Mouse (Mus musculus) layer of hippocampus, adult 8-10 months (tissue): ENCODE measurements at regions not wholly inside any gene's neighbourhood (a gene's known extent, or its start where the extent isn't known, plus 50 kb on each side); places are given as distances from the start of the nearest gene placed in this dataset.

ENCODE experiments used
- DNase-seq, 2 experiments: peaks; one replicate each; pipeline ENCODE4 v3.0.0; 2022; ENCODE audit warnings: low spot score in 2 of 2

DNA sequence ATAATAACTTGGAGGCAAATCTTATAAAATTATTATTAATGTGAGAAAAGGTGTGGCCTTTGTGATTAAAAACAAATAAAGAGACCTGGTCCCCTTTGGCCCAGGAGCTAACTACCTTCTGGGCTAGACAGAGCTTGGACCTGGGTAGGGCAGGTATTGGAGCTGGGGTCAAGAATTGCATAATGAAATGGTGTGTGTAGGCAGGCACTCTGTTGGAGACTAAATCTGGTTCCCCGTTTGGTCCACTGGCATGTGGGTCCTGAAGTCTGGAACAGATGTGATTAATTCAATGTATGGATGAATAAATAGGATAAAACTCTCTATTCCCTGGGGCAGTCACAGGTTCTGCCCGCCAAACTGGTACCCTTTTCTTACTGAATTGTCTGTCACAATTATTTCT, 301.3 kb upstream of the Clnk start:
- no peak for DNase-seq

DNA sequence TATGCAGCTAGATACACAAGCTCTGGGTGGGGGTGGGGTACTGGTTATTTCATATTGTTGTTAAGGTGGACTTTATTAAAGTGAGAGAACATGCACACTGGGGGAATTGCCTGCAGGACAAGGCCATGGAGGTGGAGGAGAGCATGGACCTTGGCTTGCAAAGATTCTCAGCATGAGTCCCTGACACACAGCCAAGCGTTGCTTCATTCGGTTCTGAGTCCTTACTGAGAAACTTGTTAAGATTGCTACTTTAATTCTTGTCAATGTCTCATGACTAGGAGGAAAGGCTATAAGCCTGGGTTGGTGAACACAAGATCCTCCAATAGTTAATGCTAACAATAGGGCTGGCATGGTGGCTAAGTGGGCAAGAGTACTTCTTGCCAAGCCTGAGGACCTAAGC, 300.3 kb upstream of the Clnk start:
- no peak for DNase-seq

DNA sequence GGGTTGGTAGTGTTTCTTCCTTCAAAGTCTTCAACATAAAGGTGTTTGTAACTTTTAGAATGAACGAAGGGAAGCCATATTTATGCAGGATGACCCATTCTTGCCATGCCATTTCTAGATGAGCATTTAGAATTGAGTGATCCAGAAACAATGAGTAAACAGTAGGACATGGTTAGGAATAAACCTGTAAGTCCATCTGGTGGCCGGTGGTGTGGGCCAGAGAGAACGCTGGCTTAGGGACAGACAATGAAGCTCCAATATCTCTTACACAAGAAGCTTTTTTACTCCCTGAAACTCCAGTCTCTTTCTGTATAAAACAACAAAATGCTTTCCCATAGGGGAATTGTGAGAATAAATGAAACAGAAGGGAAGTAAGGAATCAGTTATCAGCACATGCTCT, 296.9 kb upstream of the Clnk start:
- DNase-seq, result no peak

DNA sequence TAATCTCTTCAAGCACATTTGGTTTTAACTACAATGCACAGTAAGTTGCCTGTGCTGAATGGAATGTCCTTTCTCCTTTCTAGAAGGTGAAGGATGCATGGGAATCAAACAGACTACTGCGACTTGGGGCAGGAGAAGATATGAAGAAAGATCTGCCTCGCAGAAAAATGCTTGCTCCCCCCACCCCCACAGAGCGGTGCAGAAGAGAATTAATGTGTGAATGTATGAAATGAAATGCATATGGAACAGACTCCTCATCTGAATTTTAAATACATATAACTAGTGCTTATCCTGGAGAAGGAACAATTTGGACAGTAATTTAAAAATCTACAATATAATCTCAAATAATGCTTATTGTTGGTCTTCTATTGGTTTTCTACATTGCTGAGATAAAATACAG, 283.0 kb upstream of the Clnk start:
- no peak for DNase-seq

DNA sequence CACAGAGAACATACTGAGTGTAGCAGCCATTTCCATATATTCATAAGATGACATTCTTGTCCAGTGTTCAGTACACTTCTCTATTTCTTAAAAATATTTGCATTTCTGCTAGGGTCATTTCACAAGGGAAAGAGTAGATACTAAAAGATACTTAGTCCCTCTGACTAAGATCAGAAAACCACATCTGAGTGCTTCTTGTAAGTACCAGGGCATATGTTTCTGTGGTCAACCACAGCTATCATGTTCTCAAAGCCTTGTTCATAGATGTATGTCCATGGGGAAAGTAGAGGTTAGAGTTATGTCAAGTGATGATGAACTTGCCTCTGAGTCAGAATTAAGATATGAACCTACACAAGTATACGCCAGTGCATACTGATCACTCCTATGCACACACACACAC, 279.2 kb upstream of the Clnk start:
- no peak for DNase-seq

DNA sequence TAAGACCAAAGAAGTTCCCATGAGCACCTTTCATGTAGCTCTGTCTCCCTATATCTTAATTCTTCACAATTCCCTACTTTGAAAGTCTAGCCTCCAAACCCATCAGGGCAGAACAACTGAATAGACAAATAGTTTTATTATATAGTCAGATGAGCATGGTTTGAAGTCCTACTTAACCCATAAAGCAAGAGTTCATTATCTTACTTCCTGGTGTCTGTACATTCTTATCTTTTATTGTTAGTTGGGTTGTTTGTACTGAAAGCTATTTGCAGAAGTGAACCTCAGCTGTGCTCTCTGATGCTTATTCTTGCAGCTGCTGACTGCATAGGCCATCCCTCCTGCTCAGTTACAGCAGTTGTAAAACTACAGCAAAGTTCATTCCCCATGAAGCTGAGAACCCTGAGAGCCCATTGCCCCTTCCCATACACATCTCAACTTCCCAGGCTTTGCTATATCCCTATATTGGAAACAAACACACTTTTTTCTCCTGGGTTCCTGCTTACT, 276.7 kb upstream of the Clnk start:
- no peak for DNase-seq

DNA sequence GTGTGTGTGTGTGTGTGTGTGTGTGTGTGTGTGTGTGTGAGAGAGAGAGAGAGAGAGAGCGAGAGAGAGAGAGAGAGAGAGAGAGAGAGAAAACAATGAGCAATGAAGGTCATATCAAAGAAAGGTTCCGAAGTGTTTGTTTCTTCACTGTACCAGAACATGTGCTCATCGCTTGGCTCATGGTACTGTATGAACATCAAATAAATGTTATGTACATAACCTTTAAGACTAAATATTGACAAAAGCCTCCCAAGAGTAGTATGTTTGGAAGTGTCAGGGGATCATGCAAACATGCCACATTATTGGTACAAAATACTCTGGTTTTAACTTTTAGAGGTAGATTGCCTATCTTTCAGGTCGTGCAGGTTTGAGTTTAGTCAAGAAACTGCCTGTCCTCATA, 275.3 kb upstream of the Clnk start:
- no peak for DNase-seq

DNA sequence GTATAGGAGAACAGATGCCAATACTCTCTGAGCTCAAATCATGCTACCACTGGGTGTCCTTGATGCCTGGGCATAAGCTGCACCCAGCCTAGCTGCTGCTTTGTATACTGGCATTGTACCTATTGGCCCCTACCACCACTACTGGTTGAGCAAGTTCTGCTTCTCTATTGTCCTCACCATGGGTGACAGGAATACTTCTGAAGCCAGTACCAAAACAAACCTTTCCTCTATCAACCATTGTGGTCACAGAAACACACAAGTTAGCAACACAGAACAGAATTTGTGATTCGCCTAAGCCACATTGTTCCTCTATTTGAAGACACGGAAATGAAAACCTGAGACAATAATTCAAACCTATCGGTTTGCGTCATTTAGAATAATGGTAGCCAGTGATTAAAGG, 274.3 kb upstream of the Clnk start:
- no peak for DNase-seq

DNA sequence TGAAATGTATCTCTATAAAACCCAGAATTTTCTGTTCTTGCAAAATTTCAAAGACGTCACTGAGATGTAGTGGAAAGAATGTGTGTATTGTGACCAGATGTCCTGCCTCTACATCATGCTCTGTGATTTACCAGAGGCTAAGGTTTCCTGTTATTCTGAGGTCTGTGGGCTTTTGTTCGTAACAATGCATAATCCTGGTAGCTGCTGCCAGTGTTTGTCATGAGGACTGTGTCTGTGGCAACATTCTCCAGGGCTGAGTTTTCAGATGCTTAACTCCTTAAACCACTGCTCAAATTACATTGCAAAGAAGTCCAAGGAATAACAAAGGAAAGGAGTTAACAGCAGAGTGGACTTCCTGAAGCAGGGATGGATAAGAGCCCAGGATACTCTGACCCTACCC, 269.0 kb upstream of the Clnk start:
- DNase-seq, result peak in 1 of 2 experiments; percentile 33

DNA sequence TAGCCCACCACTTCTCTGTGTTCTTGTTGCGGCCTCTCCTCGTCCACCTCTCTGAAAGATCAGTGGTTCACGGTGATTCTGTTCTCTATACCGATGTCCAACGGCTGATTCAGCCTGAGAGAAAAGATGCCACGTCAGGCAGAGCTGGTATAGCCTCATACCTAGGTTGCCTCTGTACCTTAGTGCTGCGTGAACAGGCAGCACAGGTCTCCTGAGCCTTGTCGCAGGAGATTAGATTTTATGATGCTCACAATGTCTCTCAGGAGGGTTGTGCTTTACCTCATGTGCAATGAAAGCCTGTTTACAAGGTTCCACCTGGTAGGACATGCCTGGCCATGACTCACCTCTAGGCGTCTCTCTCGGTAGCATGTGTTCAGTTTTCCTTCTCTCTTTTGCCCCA, 267.6 kb upstream of the Clnk start:
- DNase-seq, result no peak

DNA sequence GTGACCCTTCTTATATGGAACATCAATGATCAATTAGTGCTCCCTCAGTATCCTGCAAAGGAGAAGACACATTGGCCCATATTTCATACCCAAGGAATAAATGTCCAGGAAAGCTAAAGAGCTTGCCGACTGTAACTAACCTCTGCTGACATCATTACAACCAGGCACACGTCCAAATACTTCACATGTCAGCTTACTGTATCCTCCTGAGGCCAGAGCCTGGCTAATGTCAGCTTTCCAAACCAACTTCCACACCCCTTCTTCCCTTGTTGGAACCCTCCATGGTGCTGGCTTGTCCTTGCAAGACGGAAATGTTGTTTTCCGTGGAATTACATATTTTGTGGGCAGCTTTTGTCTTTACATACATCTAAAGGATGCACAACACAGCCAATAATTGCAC, 267.0 kb upstream of the Clnk start:
- DNase-seq, result no peak

DNA sequence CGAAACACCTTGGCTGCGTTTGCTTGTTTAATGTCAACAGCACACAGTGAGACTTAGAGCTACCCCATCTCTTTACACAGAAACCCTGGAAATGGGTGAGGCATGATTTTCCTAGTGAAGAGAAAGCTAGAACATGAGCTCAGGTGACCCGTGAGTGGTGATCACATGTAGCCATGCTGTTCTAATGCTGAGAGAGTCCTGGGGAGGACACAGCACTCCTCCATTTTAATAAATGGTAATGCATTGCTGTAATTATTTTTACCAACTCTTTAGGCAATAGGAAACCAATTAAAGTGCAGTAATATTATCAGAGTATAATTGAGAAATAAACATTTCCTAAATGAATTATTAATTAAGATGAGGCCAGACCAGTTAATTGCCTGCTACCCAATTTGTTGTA, 261.8 kb upstream of the Clnk start:
- no peak for DNase-seq

DNA sequence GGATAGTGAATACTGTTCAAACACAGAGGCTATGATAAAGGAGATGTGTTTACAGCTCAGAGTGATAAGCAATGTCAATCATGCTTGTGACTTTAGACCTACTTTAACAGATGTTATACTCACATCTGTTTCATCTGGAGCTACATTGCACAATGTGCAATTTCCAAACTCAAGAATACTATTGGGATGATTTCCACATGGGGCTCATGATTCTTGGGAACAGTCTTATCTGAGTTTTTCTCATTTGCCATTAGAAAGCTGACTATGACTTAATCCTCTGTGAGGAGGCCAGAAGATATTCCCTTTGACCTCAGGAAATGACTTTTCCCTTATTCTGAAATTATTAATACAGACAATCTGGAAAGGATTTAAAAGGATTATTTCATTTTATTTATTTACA, 252.3 kb upstream of the Clnk start:
- DNase-seq, result no peak

DNA sequence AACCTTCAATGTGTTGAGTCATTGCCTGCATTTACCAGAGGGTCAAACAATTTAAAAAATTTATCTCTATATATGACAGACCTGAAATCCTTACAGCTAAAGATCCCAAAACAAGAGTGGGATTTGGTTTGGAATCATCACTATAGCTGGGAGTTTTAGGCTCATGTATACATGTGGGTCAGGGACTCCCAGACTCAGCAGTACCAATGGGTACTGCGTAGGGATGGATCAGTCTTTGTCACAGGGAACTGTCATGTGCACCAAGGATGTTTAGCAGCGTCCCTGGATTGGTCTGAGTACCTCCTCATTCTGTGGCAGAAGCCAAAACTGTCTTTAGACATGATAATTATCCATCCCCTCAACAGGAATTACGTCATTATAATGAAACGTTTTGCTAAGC, 250.2 kb upstream of the Clnk start:
- no peak for DNase-seq

DNA sequence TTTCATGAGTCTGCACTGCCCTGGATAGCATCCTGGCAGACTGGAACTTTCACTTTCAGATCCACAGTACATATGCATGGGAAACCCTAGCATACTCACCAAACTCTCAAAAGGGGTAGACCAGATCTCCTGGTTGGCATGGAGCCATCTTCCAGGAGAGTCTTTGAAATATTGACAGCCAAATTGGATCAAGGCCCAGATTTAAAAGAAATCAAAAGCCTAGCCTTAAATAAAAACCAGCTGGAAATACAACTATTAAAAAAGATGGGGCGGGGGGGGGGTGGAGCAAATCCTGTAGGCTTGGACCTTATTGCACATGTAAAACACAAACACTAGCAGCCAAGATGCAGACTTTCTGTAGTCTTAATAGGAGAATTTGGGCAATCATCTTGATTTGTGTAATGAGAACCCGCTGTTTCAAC, 249.7 kb upstream of the Clnk start:
- no peak for DNase-seq

DNA sequence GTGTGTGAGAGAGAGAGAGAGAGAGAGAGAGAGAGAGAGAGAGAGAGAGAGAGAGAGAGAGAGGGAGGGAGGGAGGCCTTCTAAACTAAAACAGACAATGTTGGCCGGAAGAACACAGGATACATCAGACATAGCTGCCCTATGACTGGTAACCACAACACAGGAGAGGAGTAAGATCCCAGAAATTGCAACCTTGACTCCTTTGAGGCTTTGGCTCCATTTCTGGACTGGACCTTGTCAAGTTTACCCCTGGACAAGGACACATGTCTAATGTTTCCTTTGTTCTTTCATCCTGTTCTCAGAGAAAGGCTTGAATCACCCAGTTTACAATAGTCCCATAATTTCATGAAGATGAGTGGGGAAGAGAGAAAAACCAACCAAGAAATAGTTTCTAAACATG, 233.7 kb upstream of the Clnk start:
- no peak for DNase-seq

DNA sequence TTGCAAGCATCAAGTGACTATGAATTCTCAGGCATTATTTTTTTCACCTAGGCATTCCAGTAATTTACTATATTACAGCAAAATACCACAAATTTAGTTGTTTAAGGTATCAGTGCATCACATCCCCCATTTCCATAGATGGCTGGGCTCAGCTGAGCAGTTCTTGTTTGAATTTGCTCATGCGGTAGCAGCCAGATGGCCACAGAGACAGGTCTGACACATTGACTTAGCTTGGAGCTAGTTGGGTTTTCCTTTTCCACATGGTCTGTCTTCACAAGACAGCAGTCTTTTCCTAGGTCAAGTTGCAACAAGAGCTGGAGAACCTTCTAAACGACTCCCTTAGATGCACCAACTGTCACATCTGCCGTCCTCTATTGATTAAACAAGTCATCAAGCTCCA, 232.9 kb upstream of the Clnk start:
- no peak for DNase-seq

DNA sequence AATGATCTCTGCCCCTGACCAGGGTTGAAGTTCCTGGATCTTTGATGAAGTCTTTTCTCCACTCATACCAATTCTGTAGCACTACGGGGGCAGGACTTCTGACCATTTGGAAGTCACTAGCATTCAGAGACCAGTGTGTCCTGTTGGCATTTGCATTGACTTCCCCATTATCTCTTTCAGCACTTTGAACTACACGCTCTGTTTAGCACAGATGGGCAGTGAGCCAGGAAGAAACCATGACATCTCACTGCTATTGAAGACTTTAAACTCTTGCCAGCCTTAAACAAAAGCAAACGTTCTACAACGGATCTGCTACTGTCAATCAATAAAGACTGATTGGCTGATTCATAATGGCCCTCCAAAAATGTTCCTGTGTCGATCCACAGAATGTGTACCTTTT, 222.5 kb upstream of the Clnk start:
- no peak for DNase-seq

DNA sequence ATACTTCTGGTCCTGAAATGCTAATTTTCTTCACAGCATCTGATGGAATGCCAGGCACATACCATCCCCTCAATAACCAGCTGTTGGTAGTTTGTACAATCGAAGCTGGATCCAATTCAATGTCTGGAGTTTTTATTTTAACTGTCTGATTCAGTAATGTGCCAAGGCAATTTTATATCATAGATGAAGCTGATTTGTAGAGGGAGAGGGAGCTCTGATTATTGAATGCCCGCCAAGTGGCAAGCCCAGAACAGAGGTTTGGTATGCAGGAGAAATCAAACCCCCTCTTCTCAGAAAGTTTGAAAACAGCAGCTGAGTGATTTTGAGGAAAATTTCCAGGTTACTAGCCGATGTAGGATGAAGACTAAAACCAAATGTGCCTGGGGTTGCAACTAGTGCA, 218.3 kb upstream of the Clnk start:
- DNase-seq, result no peak

DNA sequence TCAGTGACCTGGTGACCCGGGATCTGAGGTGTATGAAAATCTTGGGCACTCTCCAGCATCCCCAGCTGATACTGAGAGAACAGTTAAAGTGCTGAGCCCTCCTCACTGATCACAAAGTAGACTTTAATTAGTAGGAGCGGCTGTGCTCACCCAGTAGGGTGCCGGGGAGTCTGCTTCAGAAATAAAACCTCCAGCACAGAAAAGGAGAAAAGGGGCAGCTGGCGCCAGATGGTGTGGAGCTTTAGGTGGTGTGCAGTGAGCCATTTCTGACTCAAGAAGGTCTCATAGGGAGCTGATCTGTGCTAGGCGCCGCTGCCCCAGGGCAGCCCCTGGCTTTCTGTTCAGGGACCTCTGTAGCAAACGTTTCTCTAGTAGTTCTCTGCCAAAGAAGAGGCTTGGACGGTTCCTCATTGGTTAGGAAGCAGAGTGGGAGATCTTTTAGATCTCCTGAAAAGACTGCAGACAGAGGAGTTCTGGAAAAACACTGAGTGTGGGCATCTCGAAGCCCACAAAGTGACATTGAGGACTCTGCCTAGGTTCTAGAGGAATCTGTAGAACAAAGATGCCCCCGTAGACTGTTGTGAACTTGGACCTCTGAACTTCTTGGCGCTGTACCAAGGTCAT, 200.1 kb upstream of the Clnk start:
- DNase-seq, result no peak

DNA sequence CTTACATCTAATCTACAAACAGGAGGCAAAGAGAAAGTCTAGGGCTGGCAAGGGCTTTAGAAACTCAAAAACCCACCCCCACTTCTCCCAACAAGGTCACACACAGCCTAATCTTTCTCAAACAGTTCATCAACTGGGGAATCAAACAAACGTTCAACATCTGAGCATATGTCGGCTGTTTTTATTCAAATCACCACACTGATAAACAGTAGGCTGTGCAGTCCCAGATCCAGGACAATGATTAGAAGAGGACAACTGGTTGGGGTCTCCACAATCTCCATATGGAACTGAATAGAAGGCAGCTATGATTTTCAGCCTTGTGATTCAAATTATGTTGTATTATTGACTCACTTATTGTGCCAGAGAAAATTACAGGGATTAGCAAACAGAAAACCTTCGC, 193.1 kb upstream of the Clnk start:
- DNase-seq, result no peak

DNA sequence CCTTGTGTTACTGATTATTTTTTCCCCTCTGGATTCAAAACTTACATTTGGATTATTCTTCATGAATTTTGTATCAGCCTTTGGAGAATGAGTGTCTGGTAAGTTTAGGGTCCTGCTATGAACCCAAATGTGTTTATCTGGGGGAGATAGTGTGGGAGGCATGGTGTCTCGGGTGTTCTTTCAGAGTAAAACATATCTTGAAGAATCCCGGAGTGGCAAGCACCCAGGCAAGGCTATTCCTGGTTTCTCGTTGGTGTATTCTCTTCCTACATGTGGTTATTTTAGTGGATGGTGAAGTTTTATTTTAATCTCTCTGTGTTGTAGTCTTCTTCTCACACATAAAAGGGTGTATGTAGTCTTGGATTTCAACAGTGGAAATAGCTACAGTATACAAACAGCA, 186.4 kb upstream of the Clnk start:
- DNase-seq, result peak in 1 of 2 experiments; percentile 4

DNA sequence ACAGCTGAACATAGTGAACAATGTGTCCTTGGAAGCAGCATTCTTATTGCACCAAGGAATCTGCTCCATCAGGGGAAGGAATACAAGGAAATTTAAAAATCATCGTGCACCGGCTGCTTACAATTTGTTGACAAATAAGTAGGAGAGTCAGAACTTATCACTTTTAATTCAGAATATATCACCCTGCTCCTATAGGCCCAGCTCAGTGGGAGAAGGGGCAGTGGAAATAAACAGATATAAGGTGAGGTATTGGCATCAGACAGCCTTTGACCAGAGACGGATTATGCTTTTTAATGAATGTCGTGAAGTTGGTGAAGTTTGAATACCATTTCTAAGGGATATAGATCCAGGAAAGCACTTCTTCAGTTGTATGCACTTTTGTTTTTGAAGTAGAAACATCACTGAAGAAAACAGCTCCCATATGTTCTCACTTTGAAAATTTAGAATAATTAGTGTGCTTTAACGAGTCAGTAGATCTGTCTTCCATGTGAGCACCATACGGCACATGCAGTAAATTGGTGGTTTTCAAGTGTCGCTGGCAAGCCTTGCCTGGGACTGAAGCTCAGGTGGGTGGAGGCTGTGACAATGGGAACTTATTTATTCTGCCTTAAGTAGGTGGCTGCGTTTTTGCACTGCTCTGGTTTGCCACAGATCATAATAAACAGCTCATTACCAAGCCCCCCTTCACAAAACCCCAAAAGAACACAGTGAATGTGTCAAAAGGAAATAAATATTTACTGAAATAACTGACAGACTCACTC, 176.1 kb upstream of the Clnk start:
- peak; percentile 65 to 72 for DNase-seq
